ENCODE assay signal across 9 mouse cellular contexts in the genomic region with DNA sequence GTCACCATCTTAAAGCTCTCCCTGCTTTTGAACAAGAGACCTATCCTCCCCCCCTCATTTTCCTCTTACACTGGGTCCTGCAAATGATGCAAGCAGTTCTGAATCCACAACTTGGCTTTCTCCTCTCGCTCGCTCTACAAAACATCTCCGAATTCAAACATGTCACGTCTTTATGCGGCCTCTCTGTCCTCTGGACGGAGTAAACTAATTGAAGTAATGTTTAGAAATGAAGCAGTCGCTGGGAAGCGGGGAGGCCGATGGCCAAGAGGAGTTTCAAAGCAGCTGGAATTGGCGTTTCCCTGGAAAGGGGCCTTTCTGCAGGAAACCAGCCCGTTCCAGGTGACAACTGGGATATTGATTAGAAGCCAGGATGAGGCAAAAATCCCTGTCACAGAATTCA.
DNase-seq lines count a peak whose midpoint lies in the region; ATAC-seq and TF ChIP-seq lines count a peak whose summit lies in the region.
"Had no signal": no experiment of that assay in that cellular context is flagged by ENCODE, and none has a peak within 500 bp of the region (broad histone marks: within the 10 kb centered on the region; RNA-seq: fewer than 3 reads in every experiment).

No protein-coding gene starts in this region.

- no peaks in the 10 kb centered on the region for H3K79me2 ChIP-seq in CH12.LX (replicated peaks; ENCODE audit: control insufficient read depth, extremely low read depth, insufficient read depth, poor library complexity, severe bottlenecking)

- WGBS in hindbrain, embryonic 14.5 days, result 56% methylated on average over 11 of the region's 11 CpGs

- H3K4me2 ChIP-seq in CH12.LX (ENCODE audit: insufficient read depth, low read depth, poor library complexity, severe bottlenecking), result peak overlapping the region; percentile 90
- H3K4me2 ChIP-seq in hindbrain, embryonic 14.5 days (replicated peaks), result peak overlapping the region; percentile 53

- H3K27ac ChIP-seq in CH12.LX (ENCODE audit: insufficient read depth, low read depth), result no peak overlapping the region
- H3K27ac ChIP-seq in hindbrain, embryonic 14.5 days, result no peak overlapping the region

- TF ChIP-seq EP300 in CH12.LX (IDR thresholded peaks at IDR 0.05; ENCODE audit: low read length), result no peak

- no peak for TF ChIP-seq RAD21 in CH12.LX (IDR thresholded peaks at IDR 0.05; ENCODE audit: low read depth, low read length)

- dilution Hi-C loops in CH12.LX (cut with MboI; ENCODE audit: extremely low pct_ligation_motif_present, extremely low pct_unique_long_range_greater_than_20kb, low sequenced_read_pairs), result no loop called here

- in situ Hi-C loops in CH12.LX (cut with MboI; ENCODE audit: low pct_ligation_motif_present, low pct_unique_long_range_greater_than_20kb, low sequenced_read_pairs), result no loop called here

- TF ChIP-seq CTCF in CH12.LX (conservative IDR thresholded peaks at IDR 0.05 in 1 of 2, IDR thresholded peaks at IDR 0.05 in 1 of 2; ENCODE audit: low read depth in 2 of 2, low read length in 2 of 2), result no peak

- peaks cover 2 to 5% of the 10 kb centered on the region in 2 experiments; a peak in 2 of 4 replicates for H3K4me1 ChIP-seq in CH12.LX (ENCODE audit: control insufficient read depth in 1 of 2, insufficient read depth in 2 of 2)
- H3K4me1 ChIP-seq in hindbrain, embryonic 14.5 days (replicated peaks; ENCODE audit: control insufficient read depth, insufficient read depth, low read length), result peaks cover 11% of the 10 kb centered on the region; the same call in 1 of the 2 replicates

- H3K4me3 ChIP-seq in CH12.LX (replicated peaks in 1 of 3; ENCODE audit: low read depth in 2 of 3, low read length in 2 of 3, poor library complexity in 1 of 3), result no peak overlapping the region
- H3K4me3 ChIP-seq in hindbrain, embryonic 14.5 days (replicated peaks; ENCODE audit: low read length), result no peak overlapping the region; the same call in 1 of the 2 replicates

- no peak for ATAC-seq in hindbrain, embryonic 14.5 days (ENCODE audit: low FRiP score)

- intact Hi-C loops in left cerebral cortex, postnatal 14 days (cut with DNase I), result no loop called here

- H3K36me3 ChIP-seq in CH12.LX (replicated peaks in 1 of 2; ENCODE audit: control insufficient read depth in 1 of 2, insufficient read depth in 1 of 2, low read length in 1 of 2), result no peaks in the 10 kb centered on the region
- H3K36me3 ChIP-seq in hindbrain, embryonic 14.5 days (replicated peaks; ENCODE audit: control insufficient read depth, insufficient read depth), result no peaks in the 10 kb centered on the region

- H3K27me3 ChIP-seq in CH12.LX (replicated peaks), result peaks cover 54% of the 10 kb centered on the region
- peaks cover 4% of the 10 kb centered on the region; the same call in 1 of the 2 replicates for H3K27me3 ChIP-seq in hindbrain, embryonic 14.5 days (ENCODE audit: control insufficient read depth, insufficient read depth, low read length)

- no peak for TF ChIP-seq POLR2A in CH12.LX (IDR thresholded peaks at IDR 0.05; ENCODE audit: low read depth, low read length)

- no peaks in the 10 kb centered on the region for H3K9me3 ChIP-seq in CH12.LX (replicated peaks; ENCODE audit: low read length)
- no peaks in the 10 kb centered on the region for H3K9me3 ChIP-seq in hindbrain, embryonic 14.5 days (ENCODE audit: control insufficient read depth, low read length)

- no peak overlapping the region for H3K9ac ChIP-seq in CH12.LX (ENCODE audit: insufficient read depth, low read depth)
- H3K9ac ChIP-seq in hindbrain, embryonic 14.5 days, result no peak overlapping the region

- DNase-seq in embryo, embryonic 10.5 days (ENCODE audit: low spot score), result peak; percentile 18
- no peak for DNase-seq in embryo, embryonic 10 days (ENCODE audit: low spot score)
- DNase-seq in CH12.LX (ENCODE audit: extremely low read depth), result no peak
- DNase-seq in hindbrain, embryonic 14.5 days (ENCODE audit: low spot score), result no peak
- peak; percentile 18 for DNase-seq in lung, postnatal 14 days
- no peak for DNase-seq in left cerebral cortex, postnatal 14 days (ENCODE audit: low spot score in 2 of 2)
- no peak for DNase-seq in right cerebral cortex, postnatal 10 days (ENCODE audit: low spot score in 2 of 2)
- no peak for DNase-seq in adipocyte (ENCODE audit: low spot score)
- DNase-seq: cerebellum, adult 8-10 months had no signal

TF ChIP-seq in CH12.LX, 34 proteins besides CTCF, POLR2A, EP300 and RAD21:
- TF ChIP-seq SIN3A (IDR thresholded peaks at IDR 0.05; ENCODE audit: low read length) (no peak), ZNF384 (IDR thresholded peaks at IDR 0.05; ENCODE audit: low read depth, low read length) (no peak), NELFE (IDR thresholded peaks at IDR 0.05; ENCODE audit: low read depth, low read length) (no peak), GABPA (IDR thresholded peaks at IDR 0.05; ENCODE audit: insufficient replicate concordance, low read depth, low read length) (no peak), BHLHE40 (IDR thresholded peaks at IDR 0.05; ENCODE audit: low read depth, low read length) (no peak), CHD2 (IDR thresholded peaks at IDR 0.05; ENCODE audit: low read length) (no peak), CHD1 (IDR thresholded peaks at IDR 0.05; ENCODE audit: low read depth, low read length) (no peak), ZKSCAN1 (IDR thresholded peaks at IDR 0.05; ENCODE audit: borderline replicate concordance, low read depth, low read length) (no peak), SMC3 (IDR thresholded peaks at IDR 0.05; ENCODE audit: low read depth, low read length) (no peak), TCF12 (IDR thresholded peaks at IDR 0.05; ENCODE audit: low read depth, low read length) (no peak)

Comparison
In these comparisons a context has a peak if more than half of its experiments do, and no peak if none do; other contexts are left out.
1. DNase-seq: peak in embryo, embryonic 10.5 days (single experiment) and lung, postnatal 14 days (single experiment); none in embryo, embryonic 10 days (single experiment), CH12.LX (single experiment), hindbrain, embryonic 14.5 days (single experiment), left cerebral cortex, postnatal 14 days (0 of 2), right cerebral cortex, postnatal 10 days (0 of 2) and adipocyte (single experiment).